Mouse (Mus musculus) stomach, embryonic 14.5 days (tissue): Measurements from ENCODE around the gene Gm43302. TPM values are rescaled to one million over a fixed set of nuclear protein-coding genes. Genes with fewer than 3 reads are reported as not detected.
"Not testable (repeated sequence)": the region's sequence is repeated elsewhere in the genome, so short reads cannot be mapped to it uniquely, and the experiment has no call there.

Source experiments
- ATAC-seq: fragments of 200-750 bp; cut with Nextera tagmentation; 2 replicates; pipeline ENCODE4 v1.8.0; 2017; ENCODE audit warnings: low read depth, moderate TSS enrichment; ENCODE audit not compliant: insufficient number of reproducible peaks, insufficient read depth, low FRiP score
- H3K27ac ChIP-seq: fragments of 300-500 bp; sonication (generic); 2 replicates; pipeline ENCODE4 v1.5.1; 2014; ENCODE audit warnings: mild to moderate bottlenecking, low read length, moderate library complexity, mixed read lengths
- H3K27me3 ChIP-seq: fragments of 300-500 bp; sonication (generic); 2 replicates; pipeline ENCODE4 v1.6.1; 2014; ENCODE audit warnings: low read length, control low read depth, mixed read lengths; ENCODE audit not compliant: control insufficient read depth, insufficient read depth
- H3K36me3 ChIP-seq: fragments of 300-500 bp; sonication (generic); 2 replicates; pipeline ENCODE4 v1.6.1; 2014; ENCODE audit warnings: mild to moderate bottlenecking, control low read depth, low read length, moderate library complexity, mixed read lengths; ENCODE audit not compliant: control insufficient read depth, insufficient read depth
- H3K4me1 ChIP-seq: fragments of 300-500 bp; sonication (generic); 2 replicates; pipeline ENCODE4 v1.6.1; 2014; ENCODE audit warnings: low read length, control low read depth, mixed read lengths; ENCODE audit not compliant: control insufficient read depth, insufficient read depth
- H3K4me2 ChIP-seq: fragments of 300-500 bp; sonication (generic); replicated peaks from 2 replicates; pipeline ENCODE4 v1.6.1; 2014; ENCODE audit warnings: low read depth, low read length, control low read depth
- H3K4me3 ChIP-seq: fragments of 300-500 bp; sonication (generic); 2 replicates; pipeline ENCODE4 v1.5.1; 2014; ENCODE audit warnings: low read depth, low read length, control low read depth
- H3K9ac ChIP-seq: fragments of 300-500 bp; sonication (generic); replicated peaks from 2 replicates; pipeline ENCODE4 v1.6.1; 2014; ENCODE audit warnings: low read depth, mild to moderate bottlenecking, control low read depth, low read length, moderate library complexity, mixed read lengths
- H3K9me3 ChIP-seq: fragments of 300-500 bp; sonication (generic); 2 replicates; pipeline ENCODE4 v1.6.1; 2016; ENCODE audit warnings: low read depth, low read length, control low read depth; ENCODE audit not compliant: control insufficient read depth
- WGBS: fragments of 180-500 bp; shearing (Covaris S2); extraction: QIAGEN DNeasy Blood & Tissue Kit; methylation state at CpG from one replicate; pipeline ENCODE4 v1.1.7; 2014; 5-methylcytosine and 5-hydroxymethylcytosine counted together
- polyA plus RNA-seq: library from polyadenylated mRNA; unstranded; fragments of >200 nt; fragmentation: Nextera tagmentation; extraction: Ambion mirVana; gene quantifications from 2 replicates; pipeline ENCODE4 v1.2.1, GENCODE M21; 2014

The Gm43302 gene
- not detected in 2 replicates for polyA plus RNA-seq

- 26% methylated on average over 3 of the region's 3 CpGs for WGBS
- H3K4me1 ChIP-seq, H3K27me3 ChIP-seq, H3K4me3 ChIP-seq, H3K9me3 ChIP-seq, H3K36me3 ChIP-seq, H3K9ac ChIP-seq: not testable (repeated sequence)
- 0 out of 2 replicates have a peak within 1 kb of the TSS, but pooled peaks have one; percentile 16 for H3K4me2 ChIP-seq
- H3K27ac ChIP-seq = peak within 1 kb of the TSS; percentile 76
- 0 out of 2 replicates have a peak, but pooled peaks have one; percentile 35 for ATAC-seq
Measured at GRCm38 (mm10) chr5:105293226-105294165, at the start of gene Gm43302, which contains the start of gene Gbp6. TSS of gene Gm43302 (minus strand) at chr5:105293695. TSS of gene Gbp6 (minus strand) at chr5:105293698.

GRCm38 (mm10) chr5:105341281-105341680, 47.8 kb upstream of the Gm43302 start:
- no peaks in the 10 kb centered on the region for H3K27me3 ChIP-seq
- H3K4me2 ChIP-seq = no peak overlapping the region
- no peaks in the 10 kb centered on the region for H3K4me1 ChIP-seq
- no peak overlapping the region for H3K9ac ChIP-seq
- WGBS = 61% methylated on average over 2 of the region's 2 CpGs
- H3K27ac ChIP-seq = no peak overlapping the region
- no peaks in the 10 kb centered on the region for H3K9me3 ChIP-seq
- ATAC-seq = no peak
- H3K36me3 ChIP-seq = no peaks in the 10 kb centered on the region
- H3K4me3 ChIP-seq = no peak overlapping the region

- no peak overlapping the region for H3K4me2 ChIP-seq
- no peaks in the 10 kb centered on the region for H3K36me3 ChIP-seq
- no peak overlapping the region for H3K9ac ChIP-seq
- 64% methylated on average over 2 of the region's 2 CpGs for WGBS
- H3K4me3 ChIP-seq = no peak overlapping the region
- no peak overlapping the region for H3K27ac ChIP-seq
- no peaks in the 10 kb centered on the region for H3K9me3 ChIP-seq
- H3K4me1 ChIP-seq = no peaks in the 10 kb centered on the region
- ATAC-seq = no peak
- H3K27me3 ChIP-seq = no peaks in the 10 kb centered on the region
Measured at GRCm38 (mm10) chr5:105322543-105322942, 29.0 kb upstream of the Gm43302 start.

GRCm38 (mm10) chr5:105310941-105311340, 17.4 kb upstream of the Gm43302 start:
- ATAC-seq = no peak

GRCm38 (mm10) chr5:105309148-105309547, 15.7 kb upstream of the Gm43302 start:
- not testable (repeated sequence) for H3K27ac ChIP-seq, H3K36me3 ChIP-seq, ATAC-seq, H3K4me3 ChIP-seq, H3K4me1 ChIP-seq, H3K27me3 ChIP-seq, H3K9ac ChIP-seq, H3K9me3 ChIP-seq, H3K4me2 ChIP-seq
- whole genome bisulfite sequencing = 65% methylated on average over 1 of the region's 1 CpGs

More at GRCm38 (mm10) chr5:105310941-105311340, 17.4 kb upstream of the Gm43302 start:
- Histone ChIP-seq H3K9me3 (no peaks in the 10 kb centered on the region), H3K27ac (no peak overlapping the region), H3K4me2 (no peak overlapping the region), H3K9ac (no peak overlapping the region), H3K4me3 (no peak overlapping the region), H3K36me3 (no peaks in the 10 kb centered on the region), H3K27me3 (no peaks in the 10 kb centered on the region), H3K4me1 (no peaks in the 10 kb centered on the region)
- 81% methylated on average over 2 of the region's 2 CpGs for WGBS

GRCm38 (mm10) chr5:105306946-105307345, 13.5 kb upstream of the Gm43302 start:
- not testable (repeated sequence) for H3K4me1 ChIP-seq, H3K27ac ChIP-seq, H3K9me3 ChIP-seq, H3K36me3 ChIP-seq, H3K9ac ChIP-seq, H3K4me2 ChIP-seq, H3K4me3 ChIP-seq, H3K27me3 ChIP-seq, ATAC-seq

GRCm38 (mm10) chr5:105306159-105306581, 12.7 kb upstream of the Gm43302 start:
- no peak overlapping the region for H3K4me3 ChIP-seq
- H3K36me3 ChIP-seq = no peaks in the 10 kb centered on the region
- 62% methylated on average over 1 of the region's 1 CpGs for WGBS
- H3K9me3 ChIP-seq = no peaks in the 10 kb centered on the region
- H3K27me3 ChIP-seq = no peaks in the 10 kb centered on the region
- no peak overlapping the region for H3K9ac ChIP-seq
- no peak overlapping the region for H3K4me2 ChIP-seq
- no peaks in the 10 kb centered on the region for H3K4me1 ChIP-seq
- no peak overlapping the region for H3K27ac ChIP-seq
- ATAC-seq = no peak

GRCm38 (mm10) chr5:105305671-105306070, 12.2 kb upstream of the Gm43302 start:
- not testable (repeated sequence) for H3K36me3 ChIP-seq, H3K27me3 ChIP-seq, H3K4me3 ChIP-seq, H3K9me3 ChIP-seq, ATAC-seq, H3K27ac ChIP-seq, H3K9ac ChIP-seq, H3K4me2 ChIP-seq, H3K4me1 ChIP-seq
- 86% methylated on average over 4 of the region's 4 CpGs for WGBS
